Mouse (Mus musculus) heart, embryonic 16.5 days (tissue): ENCODE measurements around the gene Rtn4rl2. TPM values are rescaled to one million over a fixed set of nuclear protein-coding genes. Genes with fewer than 3 reads are reported as not detected.

Source experiments
- ATAC-seq: fragments of 200-750 bp; cut with Nextera tagmentation; replicated peaks from 2 replicates; pipeline ENCODE4 v1.8.0; 2017; ENCODE audit warnings: moderate number of reproducible peaks; ENCODE audit not compliant: insufficient read depth, low FRiP score; ENCODE audit errors: extremely low read depth
- H3K27ac ChIP-seq: fragments of 300-500 bp; sonication (generic); 2 replicates; pipeline ENCODE4 v1.5.1; 2014; ENCODE audit warnings: mild to moderate bottlenecking, low read length, control low read depth, moderate library complexity
- H3K27me3 ChIP-seq: fragments of 300-500 bp; sonication (generic); 2 replicates; pipeline ENCODE4 v1.6.1; 2014; ENCODE audit warnings: low read length, mixed read lengths; ENCODE audit not compliant: control insufficient read depth, insufficient read depth
- H3K36me3 ChIP-seq: fragments of 300-500 bp; sonication (generic); 2 replicates; pipeline ENCODE4 v1.6.1; 2014; ENCODE audit not compliant: control insufficient read depth, insufficient read depth
- H3K4me1 ChIP-seq: fragments of 300-500 bp; sonication (generic); 2 replicates; pipeline ENCODE4 v1.6.1; 2014; ENCODE audit warnings: low read length, mixed read lengths; ENCODE audit not compliant: control insufficient read depth, insufficient read depth
- H3K4me2 ChIP-seq: fragments of 300-500 bp; sonication (generic); 2 replicates; pipeline ENCODE4 v1.6.1; 2014; ENCODE audit warnings: low read depth, mild to moderate bottlenecking, control low read depth, low read length
- H3K4me3 ChIP-seq: fragments of 300-500 bp; sonication (generic); 2 replicates; pipeline ENCODE4 v1.5.1; 2014; ENCODE audit warnings: mild to moderate bottlenecking, control low read depth, low read length
- H3K9ac ChIP-seq: fragments of 300-500 bp; sonication (generic); 2 replicates; pipeline ENCODE4 v1.6.1; 2014; ENCODE audit warnings: low read length, control low read depth
- H3K9me3 ChIP-seq: fragments of 300-500 bp; sonication (generic); replicated peaks from 2 replicates; pipeline ENCODE4 v1.6.1; 2016; ENCODE audit warnings: low read length; ENCODE audit not compliant: control insufficient read depth
- WGBS: fragments of 180-500 bp; shearing (Covaris S2); extraction: QIAGEN DNeasy Blood & Tissue Kit; methylation state at CpG from one replicate; pipeline ENCODE4 v1.1.7; 2014; 5-methylcytosine and 5-hydroxymethylcytosine counted together
- microRNA-seq: library from miRNA; unstranded; fragments of <30 nt; microRNA quantifications from one replicate; pipeline ENCODE4, GENCODE M21; 2017
- polyA plus RNA-seq: library from polyadenylated mRNA; unstranded; fragments of >200 nt; fragmentation: Nextera tagmentation; extraction: Ambion mirVana; gene quantifications from 2 replicates; pipeline ENCODE4 v1.2.1, GENCODE M21; 2015

Rtn4rl2 gene
- polyA plus RNA-seq, 1 experiment from 2014 or later: 1.7 TPM

DNA sequence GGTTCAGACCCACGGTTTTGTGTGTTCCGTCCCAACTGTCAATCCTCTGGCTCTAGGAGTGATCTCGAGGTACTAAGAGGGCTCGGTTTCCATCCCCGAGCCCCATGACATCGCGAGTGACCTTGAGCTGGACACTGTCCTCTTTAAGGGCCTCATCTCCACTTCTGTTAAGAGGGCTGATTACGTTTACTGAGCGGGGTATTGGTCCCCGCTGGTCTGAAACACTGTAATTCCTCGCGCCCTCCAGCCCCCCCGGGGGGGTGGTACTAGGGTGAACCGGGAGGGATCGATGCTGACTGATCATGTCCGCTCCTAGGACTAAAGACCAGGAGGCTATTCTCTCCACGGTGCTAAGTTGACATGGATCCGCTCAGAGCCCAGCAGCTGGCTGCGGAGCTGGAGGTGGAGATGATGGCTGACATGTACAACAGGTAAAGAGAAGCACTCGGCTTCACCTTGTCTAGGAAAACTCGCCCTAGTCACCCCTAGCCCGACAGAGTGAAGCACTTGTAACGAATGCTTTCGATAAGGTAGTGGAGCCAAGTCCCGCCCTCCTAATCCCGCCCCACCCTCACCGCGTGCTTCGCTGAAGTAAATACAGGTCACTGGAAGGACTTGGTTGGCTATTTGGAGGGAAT, 59.1 kb downstream of the Rtn4rl2 start:
- peaks cover 8% of the 10 kb centered on the region for H3K36me3 ChIP-seq
- ATAC-seq: peak; percentile 39

DNA sequence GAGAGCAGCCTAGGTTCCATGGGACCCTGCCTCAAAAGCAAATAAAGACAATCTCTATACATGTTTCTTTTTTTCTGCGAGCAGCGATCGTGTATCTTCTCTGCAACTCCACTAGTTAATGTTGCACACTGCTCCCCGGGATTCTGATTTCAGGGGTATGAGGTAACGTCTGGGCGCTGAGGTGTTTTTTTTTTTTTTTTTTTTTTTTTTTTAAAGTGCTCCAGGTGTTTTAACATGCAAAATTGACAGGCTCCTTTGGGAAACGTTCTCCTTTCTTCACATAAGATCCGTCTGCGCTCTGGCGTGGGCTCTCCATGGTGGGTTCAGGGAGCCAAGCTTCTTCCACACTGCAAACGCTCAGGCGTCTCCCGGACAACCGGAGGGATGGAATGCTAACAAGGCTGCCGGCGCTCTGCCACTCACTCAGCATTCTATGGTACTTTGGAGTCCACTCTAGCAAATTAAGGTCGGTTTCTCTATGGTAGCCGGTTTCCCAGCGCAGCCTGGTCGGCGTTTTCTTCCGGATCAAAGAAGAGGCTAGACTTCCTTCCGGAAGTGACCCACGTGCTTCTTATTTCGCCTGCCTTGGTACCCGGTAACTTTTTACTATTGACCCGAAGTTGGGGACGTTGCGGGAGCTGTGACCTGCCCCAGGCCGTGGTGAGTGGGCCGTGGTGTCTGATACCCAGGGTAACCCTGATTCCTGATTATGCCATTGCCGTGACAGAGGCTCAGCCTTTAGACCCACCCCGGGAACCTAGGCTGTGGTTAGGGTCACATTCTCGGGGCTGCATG, 59.8 kb downstream of the Rtn4rl2 start, which contains the start of gene Timm10:
Gene Timm10, plus strand, starts transcription at position 510 of the 795 bp plus-strand sequence.
- ATAC-seq: peak; percentile 82
- peak within 1 kb of the TSS; percentile 82 for H3K27ac ChIP-seq
- WGBS: under 1% methylated on average over 34 of the region's 34 CpGs

More for the DNA sequence above, 59.1 kb downstream of the Rtn4rl2 start:
- Histone ChIP-seq H3K9me3 (no peaks in the 10 kb centered on the region), H3K4me3 (peak overlapping the region; percentile 74), H3K4me2 (peak overlapping the region; percentile 88), H3K9ac (peak overlapping the region; percentile 80), H3K4me1 (peaks cover 19% of the 10 kb centered on the region), H3K27ac (peak overlapping the region; percentile 82), H3K27me3 (no peaks in the 10 kb centered on the region)
- WGBS: under 1% methylated on average over 29 of the region's 29 CpGs

DNA sequence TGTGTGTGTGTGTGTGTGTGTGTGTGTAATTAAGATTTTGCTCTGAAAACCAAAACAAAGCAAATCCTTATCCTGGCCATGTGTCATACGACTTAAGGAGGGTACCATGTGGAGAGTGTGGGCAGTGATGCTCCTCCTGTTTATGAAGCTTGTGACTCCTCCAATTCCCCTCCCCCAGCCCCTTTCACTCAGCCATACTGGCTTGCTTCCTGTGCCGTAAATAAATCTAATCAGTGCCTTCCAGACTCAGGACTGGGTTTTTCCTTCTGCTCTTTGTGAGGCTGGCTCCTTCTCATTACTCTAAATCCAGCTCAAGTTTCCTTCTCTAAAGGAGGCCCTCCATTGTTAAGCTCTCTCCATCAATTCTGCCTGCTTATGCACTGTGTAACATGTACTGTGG, 63.3 kb downstream of the Rtn4rl2 start:
- H3K4me2 ChIP-seq: no peak overlapping the region
- H3K9me3 ChIP-seq: no peaks in the 10 kb centered on the region
- peaks cover 25% of the 10 kb centered on the region for H3K4me1 ChIP-seq
- no peak for ATAC-seq
- H3K4me3 ChIP-seq: no peak overlapping the region
- H3K36me3 ChIP-seq: no peaks in the 10 kb centered on the region
- 17% methylated on average over 2 of the region's 2 CpGs for WGBS
- H3K27me3 ChIP-seq: no peaks in the 10 kb centered on the region
- no peak overlapping the region for H3K9ac ChIP-seq
- H3K27ac ChIP-seq: no peak overlapping the region

More for the DNA sequence above, 59.8 kb downstream of the Rtn4rl2 start, which contains the start of gene Timm10:
- peak within 1 kb of the TSS; percentile 74 for H3K4me3 ChIP-seq
- no peaks in the 10 kb centered on the region for H3K27me3 ChIP-seq
- no peaks in the 10 kb centered on the region for H3K9me3 ChIP-seq
- H3K36me3 ChIP-seq: peaks cover 8% of the 10 kb centered on the region
- peak within 1 kb of the TSS; percentile 80 for H3K9ac ChIP-seq
- peaks cover 13% of the 10 kb centered on the region for H3K4me1 ChIP-seq
- peak within 1 kb of the TSS; percentile 88 for H3K4me2 ChIP-seq

DNA sequence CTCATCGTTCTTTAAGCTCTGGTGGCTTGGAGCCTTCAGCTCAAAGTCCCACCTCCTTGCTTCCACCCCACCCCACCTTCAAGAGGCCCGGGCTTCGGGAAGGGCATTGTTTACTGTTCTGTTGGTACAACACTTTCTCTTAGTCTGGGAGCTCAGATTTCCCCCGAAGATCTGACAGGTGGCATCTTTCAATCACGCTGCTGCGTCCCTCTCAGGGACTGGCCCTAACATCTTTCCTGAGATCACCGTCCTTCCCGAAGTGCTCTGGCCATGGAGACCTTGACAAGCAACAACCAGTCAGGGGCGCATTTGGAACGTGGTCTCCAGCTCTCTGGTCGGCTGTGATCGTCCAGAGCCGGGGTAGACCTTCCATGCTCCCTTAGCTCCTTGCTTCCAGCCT, 64.0 kb downstream of the Rtn4rl2 start, which contains the start of gene Smtnl1:
Gene Smtnl1, minus strand, starts transcription at position 101 of the 400 bp plus-strand sequence.
- Histone ChIP-seq H3K27ac (no peak within 1 kb of the TSS), H3K36me3 (no peaks in the 10 kb centered on the region), H3K4me3 (no peak within 1 kb of the TSS), H3K4me2 (no peak within 1 kb of the TSS), H3K9ac (no peak within 1 kb of the TSS), H3K4me1 (peaks cover 21% of the 10 kb centered on the region), H3K9me3 (no peaks in the 10 kb centered on the region), H3K27me3 (no peaks in the 10 kb centered on the region)
- WGBS: 56% methylated on average over 13 of the region's 13 CpGs
- ATAC-seq: no peak

Small RNA genes within 50 kb of the gene (microRNA-seq; reads per million reads assigned to microRNA genes)
- gene Gm24332: not detected

Other genes with a start within 250 kb of the Rtn4rl2 start
- gene Ctnnd1, start 235.9 kb downstream of the Rtn4rl2 start, polyA plus RNA-seq: 58.7 and 66.3 TPM in 2 replicates
- gene Btbd18, start 227.6 kb downstream of the Rtn4rl2 start, polyA plus RNA-seq: 0.13 and 0.19 TPM in 2 replicates
- gene Selenoh, start 215.9 kb downstream of the Rtn4rl2 start, polyA plus RNA-seq: 187 and 195 TPM in 2 replicates
- gene Gm28635, start 208.7 kb downstream of the Rtn4rl2 start, polyA plus RNA-seq: not detected in 2 replicates
- gene Med19, start 208.3 kb downstream of the Rtn4rl2 start, polyA plus RNA-seq: 21.4 and 23.0 TPM in 2 replicates
- gene Tmx2, start 207.6 kb downstream of the Rtn4rl2 start, polyA plus RNA-seq: 180 and 182 TPM in 2 replicates
- 21.7 and 22.7 TPM in 2 replicates for gene Zdhhc5, start 171.5 kb downstream of the Rtn4rl2 start, polyA plus RNA-seq
- gene Clp1, start 159.4 kb downstream of the Rtn4rl2 start, polyA plus RNA-seq: 17.9 and 19.5 TPM in 2 replicates
- 2.4 and 2.6 TPM in 2 replicates for gene Ypel4, start 152.7 kb downstream of the Rtn4rl2 start, polyA plus RNA-seq
- 3.6 and 5.1 TPM in 2 replicates for gene Gm19426, start 143.1 kb downstream of the Rtn4rl2 start, polyA plus RNA-seq
- gene Serping1, start 111.3 kb downstream of the Rtn4rl2 start, polyA plus RNA-seq: 44.6 and 51.2 TPM in 2 replicates
- 102 and 110 TPM in 2 replicates for gene Ube2l6, start 87.9 kb downstream of the Rtn4rl2 start, polyA plus RNA-seq
- 0.21 and 0.24 TPM in 2 replicates for gene Smtnl1, start 64.1 kb downstream of the Rtn4rl2 start, polyA plus RNA-seq
- gene Timm10, start 59.7 kb downstream of the Rtn4rl2 start, polyA plus RNA-seq: 92.9 and 97.9 TPM in 2 replicates
- gene Slc43a1, start 47.9 kb downstream of the Rtn4rl2 start, polyA plus RNA-seq: 8.0 and 8.7 TPM in 2 replicates
- 42.5 and 43.6 TPM in 2 replicates for gene Slc43a3, start 49.9 kb upstream of the Rtn4rl2 start, polyA plus RNA-seq
- 0.68 TPM in 1 of 2 replicates, not detected in the other for gene Prg2, start 93.8 kb upstream of the Rtn4rl2 start, polyA plus RNA-seq
- 0.34 TPM in 1 of 2 replicates, not detected in the other for gene Prg3, start 101.5 kb upstream of the Rtn4rl2 start, polyA plus RNA-seq
- gene Ssrp1, start 150.5 kb upstream of the Rtn4rl2 start, polyA plus RNA-seq: 136 and 148 TPM in 2 replicates
- gene P2rx3, start 150.8 kb upstream of the Rtn4rl2 start, polyA plus RNA-seq: 0.60 and 0.79 TPM in 2 replicates
- gene Tnks1bp1, start 161.3 kb upstream of the Rtn4rl2 start, polyA plus RNA-seq: 23.6 and 32.3 TPM in 2 replicates
- gene Aplnr, start 249.5 kb upstream of the Rtn4rl2 start, polyA plus RNA-seq: 42.9 and 53.3 TPM in 2 replicates